Mouse (Mus musculus) hindbrain, embryonic 15.5 days (tissue): ENCODE measurements around the gene Lin7a. TPM values are rescaled to one million over a fixed set of nuclear protein-coding genes. Genes with fewer than 3 reads are reported as not detected.

Experiments
- ATAC-seq: fragments of 200-750 bp; cut with Nextera tagmentation; 2 replicates; pipeline ENCODE4 v1.8.0; 2017; ENCODE audit warnings: low read depth, moderate number of reproducible peaks, moderate TSS enrichment; ENCODE audit not compliant: low FRiP score
- H3K27ac ChIP-seq: fragments of 300-500 bp; sonication (generic); replicated peaks from 2 replicates; pipeline ENCODE4 v1.5.1; 2015; ENCODE audit warnings: mild to moderate bottlenecking, inconsistent platforms
- H3K27me3 ChIP-seq: fragments of 300-500 bp; sonication (generic); 2 replicates; pipeline ENCODE4 v1.6.1; 2015; ENCODE audit warnings: control low read depth, inconsistent platforms
- H3K36me3 ChIP-seq: fragments of 300-500 bp; sonication (generic); 2 replicates; pipeline ENCODE4 v1.6.1; 2015; ENCODE audit warnings: control low read depth, inconsistent platforms
- H3K4me1 ChIP-seq: fragments of 300-500 bp; sonication (generic); replicated peaks from 2 replicates; pipeline ENCODE4 v1.6.1; 2015; ENCODE audit warnings: control low read depth, inconsistent platforms
- H3K4me2 ChIP-seq: fragments of 300-500 bp; sonication (generic); 2 replicates; pipeline ENCODE4 v1.6.1; 2015; ENCODE audit warnings: moderate library complexity, mild to moderate bottlenecking, inconsistent platforms
- H3K4me3 ChIP-seq: fragments of 300-500 bp; sonication (generic); 2 replicates; pipeline ENCODE4 v1.5.1; 2015; ENCODE audit warnings: mild to moderate bottlenecking, inconsistent platforms
- H3K9ac ChIP-seq: fragments of 300-500 bp; sonication (generic); 2 replicates; pipeline ENCODE4 v1.6.1; 2015; ENCODE audit warnings: inconsistent platforms
- H3K9me3 ChIP-seq: fragments of 300-500 bp; sonication (generic); 2 replicates; pipeline ENCODE4 v1.6.1; 2016; ENCODE audit warnings: control low read depth, inconsistent platforms
- WGBS: fragments of 180-500 bp; shearing (Covaris S2); methylation state at CpG from one replicate; pipeline ENCODE4 v1.1.7; 2015; 5-methylcytosine and 5-hydroxymethylcytosine counted together
- polyA plus RNA-seq: library from polyadenylated mRNA; unstranded; fragments of >200 nt; fragmentation: Nextera tagmentation; extraction: Ambion mirVana; gene quantifications from 2 replicates; pipeline ENCODE4 v1.2.1, GENCODE M21; 2015

Gene Lin7a
- polyA plus RNA-seq, 1 experiment from 2014 or later: 35.0 TPM

GRCm38 (mm10) chr10:107312609-107313008 is 41.1 kb downstream of the Lin7a start:
- Histone ChIP-seq H3K4me2 (no peak overlapping the region), H3K27me3 (no peaks in the 10 kb centered on the region), H3K4me3 (no peak overlapping the region), H3K36me3 (no peaks in the 10 kb centered on the region), H3K27ac (no peak overlapping the region), H3K9me3 (no peaks in the 10 kb centered on the region), H3K9ac (no peak overlapping the region), H3K4me1 (no peaks in the 10 kb centered on the region; the same call in none of the 2 replicates)
- ATAC-seq: no peak
- 94% methylated on average over 4 of the region's 4 CpGs for WGBS

GRCm38 (mm10) chr10:107313395-107313794 is 41.9 kb downstream of the Lin7a start:
- Histone ChIP-seq H3K27ac (no peak overlapping the region), H3K27me3 (no peaks in the 10 kb centered on the region), H3K4me2 (no peak overlapping the region), H3K4me1 (no peaks in the 10 kb centered on the region; the same call in none of the 2 replicates), H3K9me3 (no peaks in the 10 kb centered on the region), H3K9ac (no peak overlapping the region), H3K36me3 (no peaks in the 10 kb centered on the region), H3K4me3 (no peak overlapping the region)
- 47% methylated on average over 3 of the region's 3 CpGs for WGBS
- ATAC-seq: no peak

GRCm38 (mm10) chr10:107315251-107315650 is 43.8 kb downstream of the Lin7a start:
- ATAC-seq: no peak
- H3K4me2 ChIP-seq: no peak overlapping the region
- no peak overlapping the region for H3K27ac ChIP-seq
- H3K36me3 ChIP-seq: no peaks in the 10 kb centered on the region
- H3K4me1 ChIP-seq: no peaks in the 10 kb centered on the region; the same call in none of the 2 replicates
- H3K9me3 ChIP-seq: no peaks in the 10 kb centered on the region
- no peak overlapping the region for H3K9ac ChIP-seq
- H3K27me3 ChIP-seq: no peaks in the 10 kb centered on the region
- H3K4me3 ChIP-seq: no peak overlapping the region

- Histone ChIP-seq H3K4me2 (no peak overlapping the region), H3K4me3 (no peak overlapping the region)
Observed at GRCm38 (mm10) chr10:107315681-107316080, 44.2 kb downstream of the Lin7a start.

GRCm38 (mm10) chr10:107316100-107316499 is 44.6 kb downstream of the Lin7a start:
- WGBS: 91% methylated on average over 2 of the region's 2 CpGs
- H3K9ac ChIP-seq: no peak overlapping the region
- no peaks in the 10 kb centered on the region for H3K36me3 ChIP-seq
- no peaks in the 10 kb centered on the region for H3K27me3 ChIP-seq
- H3K27ac ChIP-seq: no peak overlapping the region
- no peaks in the 10 kb centered on the region for H3K9me3 ChIP-seq
- H3K4me1 ChIP-seq: no peaks in the 10 kb centered on the region; the same call in 1 of the 2 replicates
- no peak overlapping the region for H3K4me2 ChIP-seq
- no peak for ATAC-seq
- no peak overlapping the region for H3K4me3 ChIP-seq

More at GRCm38 (mm10) chr10:107315681-107316080, 44.2 kb downstream of the Lin7a start:
- no peaks in the 10 kb centered on the region for H3K36me3 ChIP-seq
- no peaks in the 10 kb centered on the region for H3K9me3 ChIP-seq
- H3K9ac ChIP-seq: no peak overlapping the region
- 80% methylated on average over 5 of the region's 5 CpGs for WGBS
- no peaks in the 10 kb centered on the region for H3K27me3 ChIP-seq
- no peak overlapping the region for H3K27ac ChIP-seq
- no peak for ATAC-seq
- no peaks in the 10 kb centered on the region; the same call in 1 of the 2 replicates for H3K4me1 ChIP-seq

- Histone ChIP-seq H3K4me1 (no peaks in the 10 kb centered on the region), H3K4me2 (no peak overlapping the region), H3K9me3 (no peaks in the 10 kb centered on the region), H3K27me3 (no peaks in the 10 kb centered on the region), H3K27ac (no peak overlapping the region), H3K4me3 (no peak overlapping the region), H3K36me3 (no peaks in the 10 kb centered on the region), H3K9ac (no peak overlapping the region)
- WGBS: 80% methylated on average over 2 of the region's 2 CpGs
- ATAC-seq: no peak
Observed at GRCm38 (mm10) chr10:107319648-107320047, 48.2 kb downstream of the Lin7a start.

- no peaks in the 10 kb centered on the region for H3K9me3 ChIP-seq
- H3K27me3 ChIP-seq: no peaks in the 10 kb centered on the region
- H3K36me3 ChIP-seq: 0 out of 2 replicates have a peak, but pooled peaks cover 4% of the 10 kb centered on the region
- no peak overlapping the region for H3K9ac ChIP-seq
- WGBS: 93% methylated on average over 7 of the region's 7 CpGs
- H3K27ac ChIP-seq: no peak overlapping the region
- no peaks in the 10 kb centered on the region for H3K4me1 ChIP-seq
- H3K4me2 ChIP-seq: no peak overlapping the region
- H3K4me3 ChIP-seq: no peak overlapping the region
- no peak for ATAC-seq
Observed at GRCm38 (mm10) chr10:107323865-107324264, 52.4 kb downstream of the Lin7a start.

GRCm38 (mm10) chr10:107325558-107325957 is 54.1 kb downstream of the Lin7a start:
- WGBS: 88% methylated on average over 5 of the region's 5 CpGs
- no peak for ATAC-seq

GRCm38 (mm10) chr10:107339524-107339923 is 68.0 kb downstream of the Lin7a start:
- no peak for ATAC-seq
- Histone ChIP-seq H3K27me3 (no peaks in the 10 kb centered on the region), H3K4me2 (no peak overlapping the region), H3K9me3 (no peaks in the 10 kb centered on the region), H3K9ac (no peak overlapping the region), H3K36me3 (no peaks in the 10 kb centered on the region), H3K27ac (no peak overlapping the region), H3K4me1 (0 out of 2 replicates have a peak, but pooled peaks cover 6% of the 10 kb centered on the region), H3K4me3 (no peak overlapping the region)
- WGBS: 90% methylated on average over 3 of the region's 3 CpGs

More at GRCm38 (mm10) chr10:107325558-107325957, 54.1 kb downstream of the Lin7a start:
- no peak overlapping the region for H3K27ac ChIP-seq
- no peak overlapping the region for H3K4me3 ChIP-seq
- H3K27me3 ChIP-seq: no peaks in the 10 kb centered on the region
- no peaks in the 10 kb centered on the region for H3K4me1 ChIP-seq
- no peak overlapping the region for H3K9ac ChIP-seq
- no peaks in the 10 kb centered on the region for H3K9me3 ChIP-seq
- H3K36me3 ChIP-seq: 0 out of 2 replicates have a peak, but pooled peaks cover 4% of the 10 kb centered on the region
- H3K4me2 ChIP-seq: no peak overlapping the region

GRCm38 (mm10) chr10:107341151-107341550 is 69.7 kb downstream of the Lin7a start:
- Histone ChIP-seq H3K4me3 (no peak overlapping the region), H3K36me3 (no peaks in the 10 kb centered on the region), H3K4me1 (0 out of 2 replicates have a peak, but pooled peaks cover 6% of the 10 kb centered on the region), H3K27ac (no peak overlapping the region), H3K9me3 (no peaks in the 10 kb centered on the region), H3K9ac (no peak overlapping the region), H3K4me2 (no peak overlapping the region), H3K27me3 (no peaks in the 10 kb centered on the region)
- peak; percentile 66; the same call in 1 of the 2 replicates for ATAC-seq
- 45% methylated on average over 4 of the region's 4 CpGs for WGBS

- WGBS: 46% methylated on average over 3 of the region's 3 CpGs
- no peaks in the 10 kb centered on the region for H3K27me3 ChIP-seq
- H3K4me2 ChIP-seq: no peak overlapping the region
- 0 out of 2 replicates have a peak, but pooled peaks cover 6% of the 10 kb centered on the region for H3K4me1 ChIP-seq
- no peaks in the 10 kb centered on the region for H3K36me3 ChIP-seq
- H3K9me3 ChIP-seq: no peaks in the 10 kb centered on the region
- ATAC-seq: no peak
- H3K9ac ChIP-seq: no peak overlapping the region
- no peak overlapping the region for H3K4me3 ChIP-seq
- H3K27ac ChIP-seq: no peak overlapping the region
Observed at GRCm38 (mm10) chr10:107344200-107344599, 72.7 kb downstream of the Lin7a start.

GRCm38 (mm10) chr10:107347842-107348241 is 76.4 kb downstream of the Lin7a start:
- Histone ChIP-seq H3K36me3 (no peaks in the 10 kb centered on the region), H3K4me2 (no peak overlapping the region), H3K9me3 (no peaks in the 10 kb centered on the region), H3K27me3 (no peaks in the 10 kb centered on the region), H3K4me1 (no peaks in the 10 kb centered on the region), H3K27ac (no peak overlapping the region), H3K9ac (no peak overlapping the region), H3K4me3 (no peak overlapping the region)
- ATAC-seq: no peak
- 60% methylated on average over 3 of the region's 3 CpGs for WGBS
